Mouse (Mus musculus): ENCODE measurements around the gene Srrm3. TPM values are rescaled to one million over a fixed set of nuclear protein-coding genes. Genes with fewer than 3 reads are reported as not detected.

The Srrm3 gene
- total and polyA plus RNA-seq, 2 experiments = not detected

DNA sequence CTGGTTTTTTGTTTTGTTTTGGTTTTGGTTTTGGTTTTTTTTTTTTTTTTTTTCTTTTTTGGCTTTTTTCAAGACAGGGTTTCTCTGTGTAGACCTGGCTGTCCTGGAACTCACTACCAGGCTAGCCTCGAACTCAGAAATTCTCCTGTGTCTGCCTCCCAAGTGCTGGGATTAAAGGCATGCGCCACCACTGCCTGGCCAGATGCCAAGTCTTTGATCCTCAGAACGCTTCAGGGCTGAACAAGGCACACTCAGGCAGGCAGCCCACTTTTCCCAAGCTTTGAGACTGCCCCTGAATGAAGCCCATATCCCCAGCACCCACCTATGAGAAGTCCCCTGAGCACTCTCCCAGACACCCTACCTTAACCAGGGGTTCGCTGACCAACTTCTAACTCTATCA is 93.1 kb downstream of the Srrm3 start:
- no peaks in the 10 kb centered on the region for H3K79me2 ChIP-seq (ENCODE audit: control insufficient read depth, insufficient read depth, low read length)
- TF ChIP-seq CTCF (IDR thresholded peaks at IDR 0.05; ENCODE audit: low read depth, low read length) (no peak), POLR2A (IDR thresholded peaks at IDR 0.05; ENCODE audit: extremely low read depth, insufficient read depth, low read length) (no peak)
- no peak overlapping the region for H3K27ac ChIP-seq (replicated peaks; ENCODE audit: insufficient read depth, low read depth, low read length)
- H3K9ac ChIP-seq (ENCODE audit: low read depth, low read length) = no peak overlapping the region
- no peaks in the 10 kb centered on the region for H3K4me1 ChIP-seq (ENCODE audit: control insufficient read depth, insufficient read depth, low read length)
- H3K36me3 ChIP-seq (ENCODE audit: control insufficient read depth, insufficient read depth, low read length) = no peaks in the 10 kb centered on the region
- no peaks in the 10 kb centered on the region; the same call in 1 of the 2 replicates for H3K27me3 ChIP-seq (ENCODE audit: control insufficient read depth, insufficient read depth, low read length)
- whole genome bisulfite sequencing = 55% methylated on average over 4 of the region's 4 CpGs
- no peak for DNase-seq (ENCODE audit: extremely low read depth, low read depth, low spot score)
- no peak overlapping the region for H3K4me3 ChIP-seq (ENCODE audit: insufficient read depth, low read depth, low read length)

DNA sequence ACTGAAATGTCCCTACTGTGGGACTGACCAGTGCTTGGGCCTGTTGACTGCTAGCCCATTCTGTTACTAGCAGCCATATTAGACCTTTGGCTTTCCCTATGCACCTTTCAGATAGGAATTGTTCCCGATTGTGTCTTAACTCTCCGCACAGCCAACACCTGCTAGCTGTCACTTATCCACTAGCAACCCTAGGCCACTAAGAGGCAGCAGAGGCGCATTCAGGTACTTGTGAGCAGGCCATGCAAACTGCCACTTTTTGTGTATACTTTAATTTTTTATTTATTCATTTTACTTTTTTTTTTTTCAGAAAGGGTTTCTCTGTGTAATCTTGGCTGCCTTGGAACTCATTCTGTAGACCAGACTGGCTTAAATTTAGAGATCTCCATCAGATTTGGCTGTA is 94.0 kb downstream of the Srrm3 start:
- H3K27ac ChIP-seq (replicated peaks; ENCODE audit: insufficient read depth, low read depth, low read length) = no peak overlapping the region
- peaks cover under 1% of the 10 kb centered on the region; the same call in 1 of the 2 replicates for H3K4me1 ChIP-seq (ENCODE audit: control insufficient read depth, insufficient read depth, low read length)
- 93% methylated on average over 3 of the region's 3 CpGs for WGBS
- H3K4me3 ChIP-seq (ENCODE audit: insufficient read depth, low read depth, low read length) = no peak overlapping the region
- no peaks in the 10 kb centered on the region for H3K36me3 ChIP-seq (ENCODE audit: control insufficient read depth, insufficient read depth, low read length)
- DNase-seq (ENCODE audit: extremely low read depth, low read depth, low spot score) = no peak
- H3K9ac ChIP-seq (ENCODE audit: low read depth, low read length) = no peak overlapping the region
- TF ChIP-seq POLR2A (IDR thresholded peaks at IDR 0.05; ENCODE audit: extremely low read depth, insufficient read depth, low read length) (no peak), CTCF (IDR thresholded peaks at IDR 0.05; ENCODE audit: low read depth, low read length) (0 out of 2 replicates have a peak, but pooled peaks have one; percentile 24)
- no peaks in the 10 kb centered on the region for H3K27me3 ChIP-seq (ENCODE audit: control insufficient read depth, insufficient read depth, low read length)
- H3K79me2 ChIP-seq (ENCODE audit: control insufficient read depth, insufficient read depth, low read length) = no peaks in the 10 kb centered on the region

DNA sequence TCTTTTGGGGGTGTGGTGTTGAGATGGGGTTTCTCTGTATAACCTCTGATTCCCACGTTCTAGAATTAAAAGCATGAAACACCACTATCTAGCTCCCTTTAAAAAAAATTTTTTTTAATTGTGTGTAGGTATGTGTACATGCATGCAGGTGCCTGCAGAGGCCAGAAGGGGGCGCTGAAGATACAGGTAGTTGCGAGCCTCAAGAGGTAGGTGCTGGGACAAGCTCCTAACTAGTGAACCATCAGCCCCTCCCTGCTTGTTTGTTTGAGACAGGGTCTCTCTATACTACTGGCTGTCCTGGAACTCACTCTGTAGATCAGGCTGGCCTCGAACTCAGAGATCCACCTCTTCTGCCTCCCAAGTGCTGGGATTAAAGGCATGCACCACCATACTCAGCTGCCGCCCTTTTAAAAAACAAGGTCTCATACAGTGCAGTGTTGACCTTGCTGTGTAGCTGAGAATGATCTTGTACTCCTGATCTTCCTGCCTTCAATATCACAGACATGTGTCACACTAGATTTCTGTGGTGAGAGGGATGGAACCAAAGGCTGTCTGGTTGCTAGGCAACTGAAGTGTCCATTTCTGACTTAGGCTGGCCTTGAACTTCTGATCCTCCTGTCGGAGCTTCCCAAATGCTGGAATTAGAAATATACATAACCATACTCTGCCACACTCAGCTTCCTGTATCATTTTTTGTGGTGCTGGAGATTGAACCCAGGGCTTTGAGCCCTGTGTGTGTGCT is 94.8 kb downstream of the Srrm3 start:
- TF ChIP-seq POLR2A (IDR thresholded peaks at IDR 0.05; ENCODE audit: extremely low read depth, insufficient read depth, low read length) (no peak), CTCF (IDR thresholded peaks at IDR 0.05; ENCODE audit: low read depth, low read length) (peak; percentile 57)
- peaks cover 6% of the 10 kb centered on the region for H3K4me1 ChIP-seq (ENCODE audit: control insufficient read depth, insufficient read depth, low read length)
- no peaks in the 10 kb centered on the region for H3K36me3 ChIP-seq (ENCODE audit: control insufficient read depth, insufficient read depth, low read length)
- H3K79me2 ChIP-seq (ENCODE audit: control insufficient read depth, insufficient read depth, low read length) = no peaks in the 10 kb centered on the region
- no peak for DNase-seq (ENCODE audit: extremely low read depth, low read depth, low spot score)
- WGBS = 65% methylated on average over 6 of the region's 6 CpGs
- no peak overlapping the region for H3K9ac ChIP-seq (ENCODE audit: low read depth, low read length)
- no peaks in the 10 kb centered on the region for H3K27me3 ChIP-seq (ENCODE audit: control insufficient read depth, insufficient read depth, low read length)
- H3K4me3 ChIP-seq (ENCODE audit: insufficient read depth, low read depth, low read length) = no peak overlapping the region
- H3K27ac ChIP-seq (replicated peaks; ENCODE audit: insufficient read depth, low read depth, low read length) = no peak overlapping the region

DNA sequence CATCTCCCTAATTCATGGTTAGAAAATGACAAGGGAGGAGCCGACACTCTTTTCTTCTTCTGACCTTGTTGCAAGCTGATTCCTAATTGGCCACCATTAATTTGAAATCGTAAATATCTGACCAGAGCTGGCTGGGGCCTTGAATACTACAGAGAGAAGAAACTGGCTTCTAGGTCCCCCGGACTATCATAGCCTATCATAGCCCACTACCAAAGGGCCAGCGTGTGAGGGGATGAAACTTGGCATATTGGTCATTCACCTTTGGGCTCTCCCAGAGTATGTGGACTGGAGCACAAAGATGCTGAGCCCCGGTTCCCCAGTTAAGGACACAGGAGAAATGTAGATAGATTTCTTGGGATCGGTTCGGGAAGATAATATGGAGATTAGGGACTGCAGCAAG is 96.4 kb downstream of the Srrm3 start:
- WGBS = 35% methylated on average over 7 of the region's 7 CpGs
- TF ChIP-seq CTCF (IDR thresholded peaks at IDR 0.05; ENCODE audit: low read depth, low read length) (no peak), POLR2A (IDR thresholded peaks at IDR 0.05; ENCODE audit: extremely low read depth, insufficient read depth, low read length) (no peak)
- H3K79me2 ChIP-seq (ENCODE audit: control insufficient read depth, insufficient read depth, low read length) = no peaks in the 10 kb centered on the region
- DNase-seq (ENCODE audit: extremely low read depth, low read depth, low spot score) = no peak
- no peaks in the 10 kb centered on the region for H3K27me3 ChIP-seq (ENCODE audit: control insufficient read depth, insufficient read depth, low read length)
- H3K27ac ChIP-seq (replicated peaks; ENCODE audit: insufficient read depth, low read depth, low read length) = no peak overlapping the region
- H3K9ac ChIP-seq (ENCODE audit: low read depth, low read length) = no peak overlapping the region
- no peak overlapping the region for H3K4me3 ChIP-seq (ENCODE audit: insufficient read depth, low read depth, low read length)
- no peaks in the 10 kb centered on the region for H3K36me3 ChIP-seq (ENCODE audit: control insufficient read depth, insufficient read depth, low read length)
- peaks cover 18% of the 10 kb centered on the region for H3K4me1 ChIP-seq (ENCODE audit: control insufficient read depth, insufficient read depth, low read length)

DNA sequence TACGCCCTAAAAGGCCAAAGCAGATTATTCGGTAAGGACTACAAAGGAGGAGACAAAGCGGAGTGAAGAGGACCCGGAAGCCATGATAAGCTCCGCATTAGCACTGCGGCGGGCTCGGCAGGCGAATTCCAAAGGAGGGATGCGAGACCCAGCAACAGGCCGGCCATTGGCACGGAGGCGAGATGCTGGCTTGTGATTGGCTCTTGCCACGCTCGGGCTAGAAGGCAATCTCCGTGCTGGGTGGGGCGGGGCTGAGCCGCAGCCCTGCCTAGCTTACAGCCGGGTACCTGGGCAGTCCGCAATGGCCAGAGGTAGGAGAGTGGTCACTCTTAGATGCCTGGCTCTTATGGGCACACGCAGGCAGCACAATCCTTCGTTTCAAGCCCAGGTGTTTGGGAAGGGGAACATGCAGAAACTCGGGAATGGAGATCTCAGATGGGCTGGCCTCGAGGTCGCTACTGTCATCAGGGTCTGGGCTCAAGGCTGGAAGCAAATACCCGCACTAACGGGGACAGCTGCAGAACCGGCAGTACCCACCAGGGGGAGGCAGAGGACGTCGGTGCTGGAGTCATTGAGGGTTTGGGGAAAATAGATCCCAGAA is 97.0 kb downstream of the Srrm3 start:
- WGBS = 3% methylated on average over 30 of the region's 30 CpGs
- Histone ChIP-seq H3K27ac (replicated peaks; ENCODE audit: insufficient read depth, low read depth, low read length) (peak overlapping the region; percentile 35), H3K27me3 (ENCODE audit: control insufficient read depth, insufficient read depth, low read length) (no peaks in the 10 kb centered on the region), H3K9ac (ENCODE audit: low read depth, low read length) (peak overlapping the region; percentile 55), H3K4me1 (ENCODE audit: control insufficient read depth, insufficient read depth, low read length) (peaks cover 22% of the 10 kb centered on the region), H3K79me2 (ENCODE audit: control insufficient read depth, insufficient read depth, low read length) (no peaks in the 10 kb centered on the region), H3K4me3 (ENCODE audit: insufficient read depth, low read depth, low read length) (peak overlapping the region; percentile 19), H3K36me3 (ENCODE audit: control insufficient read depth, insufficient read depth, low read length) (no peaks in the 10 kb centered on the region)
- peak; percentile 78 for DNase-seq (ENCODE audit: extremely low read depth, low read depth, low spot score)
- TF ChIP-seq POLR2A (IDR thresholded peaks at IDR 0.05; ENCODE audit: extremely low read depth, insufficient read depth, low read length) = peak; percentile 42; the same call in 1 of the 2 replicates
- peak; percentile 99 for TF ChIP-seq CTCF (IDR thresholded peaks at IDR 0.05; ENCODE audit: low read depth, low read length)

DNA sequence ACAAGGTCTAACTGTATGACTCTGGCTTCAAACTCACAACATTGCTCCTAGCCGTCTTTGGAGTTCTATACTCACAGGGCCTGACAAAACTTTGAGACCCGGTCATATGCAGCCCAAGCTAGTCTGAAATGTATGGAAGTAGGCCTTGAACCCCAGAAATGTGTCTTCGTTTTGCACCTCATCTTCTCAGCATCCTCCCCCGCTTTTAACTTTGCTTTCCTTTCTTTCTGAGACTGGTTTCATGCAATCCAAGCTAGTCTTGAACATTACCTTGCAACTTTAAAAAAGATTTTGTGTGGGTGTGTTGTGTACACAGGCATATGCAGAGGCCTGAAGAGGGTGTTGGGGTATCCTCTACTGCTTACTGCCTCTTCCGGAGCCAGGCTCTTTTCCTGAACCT is 97.6 kb downstream of the Srrm3 start:
- no peaks in the 10 kb centered on the region for H3K36me3 ChIP-seq (ENCODE audit: control insufficient read depth, insufficient read depth, low read length)
- no peak for DNase-seq (ENCODE audit: extremely low read depth, low read depth, low spot score)
- no peak overlapping the region for H3K27ac ChIP-seq (replicated peaks; ENCODE audit: insufficient read depth, low read depth, low read length)
- no peak overlapping the region for H3K9ac ChIP-seq (ENCODE audit: low read depth, low read length)
- H3K79me2 ChIP-seq (ENCODE audit: control insufficient read depth, insufficient read depth, low read length) = no peaks in the 10 kb centered on the region
- TF ChIP-seq CTCF (IDR thresholded peaks at IDR 0.05; ENCODE audit: low read depth, low read length) (no peak), POLR2A (IDR thresholded peaks at IDR 0.05; ENCODE audit: extremely low read depth, insufficient read depth, low read length) (no peak)
- H3K27me3 ChIP-seq (ENCODE audit: control insufficient read depth, insufficient read depth, low read length) = no peaks in the 10 kb centered on the region
- peaks cover 28% of the 10 kb centered on the region for H3K4me1 ChIP-seq (ENCODE audit: control insufficient read depth, insufficient read depth, low read length)
- H3K4me3 ChIP-seq (ENCODE audit: insufficient read depth, low read depth, low read length) = no peak overlapping the region
- 68% methylated on average over 5 of the region's 5 CpGs for WGBS
